Mouse (Mus musculus) left cerebral cortex, adult 2 months (tissue): ENCODE measurements around the gene Ccdc88c. TPM values are rescaled to one million over a fixed set of nuclear protein-coding genes. Genes with fewer than 3 reads are reported as not detected.

Experiments
- DNase-seq, 2 experiments: peaks; one replicate each; pipeline ENCODE4 v3.0.0; 2021 to 2022; ENCODE audit warnings: low spot score in 2 of 2, mixed read lengths in 1 of 2; ENCODE audit errors: extremely low spot score in 1 of 2
- H3K27ac ChIP-seq: fragments of 200-600 bp; 2 replicates; pipeline ENCODE4 v1.8.1; 2022
- H3K4me3 ChIP-seq: fragments of 200-600 bp; 2 replicates; pipeline ENCODE4 v1.8.1; 2022
- CTCF ChIP-seq: fragments of 200-600 bp; IDR thresholded peaks from 2 replicates; pipeline ENCODE4 v1.8.1; 2022; ENCODE audit warnings: antibody characterized with exemption, mild to moderate bottlenecking, moderate library complexity
- intact Hi-C: fragments of 180-260 bp; cut with DNase I; formaldehyde crosslinking; loops from one replicate; pipeline ENCODE4 v1.15.1; 2025
- microRNA-seq, 2 experiments: library from miRNA; unstranded; fragments of <30 nt; microRNA quantifications; one replicate each; pipeline ENCODE4 v1.2.0; 2021
- total RNA-seq, 2 experiments: library from RNA; stranded (reverse); gene quantifications; 2 replicates each; pipeline ENCODE4 v1.2.3; 2021

Gene Ccdc88c
- total RNA-seq, 2 experiments from 2014 or later, result 23.2 to 30.1 TPM

GRCm38 (mm10) chr12:100875960-100876359, 152.9 kb downstream of the Ccdc88c start:
- intact Hi-C loops, result no loop called here
- peak overlapping the region; percentile 50 for H3K27ac ChIP-seq
- no peak for TF ChIP-seq CTCF
- H3K4me3 ChIP-seq, result no peak overlapping the region
- no peak for DNase-seq

GRCm38 (mm10) chr12:100875553-100875952, 153.3 kb downstream of the Ccdc88c start:
- H3K27ac ChIP-seq, result peak overlapping the region; percentile 50
- no peak overlapping the region for H3K4me3 ChIP-seq
- TF ChIP-seq CTCF, result no peak
- no peak for DNase-seq
- intact Hi-C loops, result no loop called here

- no peak for DNase-seq
- intact Hi-C loops, result no loop called here
- no peak for TF ChIP-seq CTCF
- Histone ChIP-seq H3K4me3 (no peak overlapping the region), H3K27ac (no peak overlapping the region)
Measured at GRCm38 (mm10) chr12:100873612-100874011, 155.2 kb downstream of the Ccdc88c start.

GRCm38 (mm10) chr12:100871841-100872240, 157.0 kb downstream of the Ccdc88c start:
- TF ChIP-seq CTCF, result no peak
- no peak overlapping the region for H3K27ac ChIP-seq
- intact Hi-C loops, result no loop called here
- H3K4me3 ChIP-seq, result no peak overlapping the region
- no peak for DNase-seq

- Histone ChIP-seq H3K4me3 (no peak overlapping the region), H3K27ac (no peak overlapping the region)
- DNase-seq, result no peak
- TF ChIP-seq CTCF, result no peak
- intact Hi-C loops, result no loop called here
Measured at GRCm38 (mm10) chr12:100871234-100871633, 157.6 kb downstream of the Ccdc88c start.

- intact Hi-C loops, result no loop called here
- peak in 1 of 2 experiments; percentile 40 for DNase-seq
- H3K27ac ChIP-seq, result peak overlapping the region; percentile 2; the same call in 1 of the 2 replicates
- no peak for TF ChIP-seq CTCF
- H3K4me3 ChIP-seq, result no peak overlapping the region
Measured at GRCm38 (mm10) chr12:100868049-100868622, 160.7 kb downstream of the Ccdc88c start.

- no peak for TF ChIP-seq CTCF
- intact Hi-C loops, result no loop called here
- Histone ChIP-seq H3K4me3 (no peak overlapping the region), H3K27ac (no peak overlapping the region)
- no peak for DNase-seq
Measured at GRCm38 (mm10) chr12:100867097-100867496, 161.8 kb downstream of the Ccdc88c start.

- intact Hi-C loops, result no loop called here
- Histone ChIP-seq H3K27ac (no peak overlapping the region), H3K4me3 (no peak overlapping the region)
- no peak for TF ChIP-seq CTCF
- DNase-seq, result no peak
Measured at GRCm38 (mm10) chr12:100865509-100866078, 163.3 kb downstream of the Ccdc88c start.

- Histone ChIP-seq H3K27ac (no peak overlapping the region), H3K4me3 (no peak overlapping the region)
- DNase-seq, result no peak
- no peak for TF ChIP-seq CTCF
- intact Hi-C loops, result no loop called here
Measured at GRCm38 (mm10) chr12:100865072-100865471, 163.8 kb downstream of the Ccdc88c start.

GRCm38 (mm10) chr12:100862856-100863446, 165.9 kb downstream of the Ccdc88c start:
- intact Hi-C loops, result no loop called here
- H3K27ac ChIP-seq, result no peak overlapping the region
- TF ChIP-seq CTCF, result no peak
- no peak overlapping the region for H3K4me3 ChIP-seq
- no peak for DNase-seq

- TF ChIP-seq CTCF, result no peak
- Histone ChIP-seq H3K4me3 (no peak overlapping the region), H3K27ac (no peak overlapping the region)
- intact Hi-C loops, result no loop called here
- no peak for DNase-seq
Measured at GRCm38 (mm10) chr12:100862272-100862671, 166.6 kb downstream of the Ccdc88c start.

Small RNA genes within 50 kb of the gene (microRNA-seq; reads per million reads assigned to microRNA genes)
- 0 reads per million in 2 experiments for gene Mir1190

Other genes with a start within 250 kb of the Ccdc88c start
- gene Dglucy, start 250.0 kb downstream of the Ccdc88c start, total RNA-seq, result 10 to 100 TPM in 1 of 2 experiments, 1 to 10 TPM in 1; 9.4 to 10.2 TPM
- 10 to 100 TPM; 14.0 to 15.6 TPM for gene Gpr68, start 120.9 kb downstream of the Ccdc88c start, total RNA-seq
- 10 to 100 TPM; 44.1 to 45.0 TPM for gene Ppp4r3a, start 54.6 kb upstream of the Ccdc88c start, total RNA-seq